Mouse (Mus musculus) thymus, adult 2 months (tissue): ENCODE measurements at regions not wholly inside any gene's neighbourhood (a gene's known extent, or its start where the extent isn't known, plus 50 kb on each side); places are given as distances from the start of the nearest gene placed in this dataset.

ENCODE experiments used
- DNase-seq: peaks from one replicate; pipeline ENCODE4 v3.0.0; 2021
- H3K27ac ChIP-seq: fragments of 200-500 bp; 2 replicates; pipeline ENCODE4 v1.5.1; 2012; ENCODE audit warnings: low read length, control low read depth; ENCODE audit not compliant: control insufficient read depth, insufficient read depth
- H3K27me3 ChIP-seq: fragments of 200-500 bp; 2 replicates; pipeline ENCODE4 v1.6.1; 2012; ENCODE audit warnings: mild to moderate bottlenecking, low read length, moderate library complexity, mixed read lengths; ENCODE audit not compliant: control insufficient read depth, insufficient read depth
- H3K36me3 ChIP-seq: fragments of 200-500 bp; 2 replicates; pipeline ENCODE4 v1.6.1; 2012; ENCODE audit warnings: mild to moderate bottlenecking, low read length, moderate library complexity; ENCODE audit not compliant: control insufficient read depth, insufficient read depth
- H3K4me1 ChIP-seq: fragments of 200-500 bp; replicated peaks from 2 replicates; pipeline ENCODE4 v1.6.1; 2012; ENCODE audit warnings: low read length; ENCODE audit not compliant: control insufficient read depth, insufficient read depth
- H3K4me3 ChIP-seq: fragments of 200-500 bp; 2 replicates; pipeline ENCODE4 v1.5.1; 2012; ENCODE audit warnings: mild to moderate bottlenecking, low read length, control low read depth, moderate library complexity; ENCODE audit not compliant: control insufficient read depth, insufficient read depth
- CTCF ChIP-seq: fragments of 200-500 bp; IDR thresholded peaks from 2 replicates; pipeline ENCODE4 v1.5.1; 2012; ENCODE audit warnings: mild to moderate bottlenecking, control low read depth, low read length, moderate library complexity, borderline replicate concordance; ENCODE audit not compliant: control insufficient read depth, poor library complexity, insufficient read depth; ENCODE audit errors: extremely low read depth
- POLR2A ChIP-seq: fragments of 200-500 bp; IDR thresholded peaks from 2 replicates; pipeline ENCODE4 v1.6.1; 2012; ENCODE audit warnings: mild to moderate bottlenecking, low read length, control low read depth, moderate library complexity; ENCODE audit not compliant: control insufficient read depth, poor library complexity, insufficient read depth; ENCODE audit errors: extremely low read depth
- WGBS: fragments of 180-500 bp; shearing (Covaris S2); methylation state at CpG from one replicate; pipeline ENCODE4 v1.1.7; 2018; 5-methylcytosine and 5-hydroxymethylcytosine counted together

DNA sequence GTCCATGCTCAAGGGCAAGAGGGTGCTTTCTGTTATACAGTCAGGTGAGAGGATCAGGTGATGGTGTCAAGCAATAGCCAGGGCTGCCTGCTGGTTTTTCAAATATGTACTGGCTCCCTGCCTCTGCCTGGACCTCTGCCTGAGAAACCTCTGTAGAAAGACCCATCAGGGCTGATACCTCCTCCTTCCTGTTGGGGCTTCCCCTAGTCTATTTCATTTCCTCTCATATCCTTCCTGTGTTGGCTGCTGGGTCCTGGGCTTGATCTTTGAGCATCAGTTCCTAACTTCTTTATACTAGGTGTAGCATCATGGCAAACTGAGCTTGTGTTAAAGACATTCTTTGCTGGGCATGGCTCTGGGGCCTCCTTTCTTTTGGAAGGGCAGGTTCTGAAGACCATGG, 89.5 kb downstream of the Tmem38b start:
- Histone ChIP-seq H3K27me3 (no peaks in the 10 kb centered on the region), H3K4me3 (no peak overlapping the region), H3K4me1 (peaks cover 5% of the 10 kb centered on the region; the same call in 1 of the 2 replicates), H3K27ac (no peak overlapping the region), H3K36me3 (no peaks in the 10 kb centered on the region)
- peak; percentile 5 for DNase-seq
- TF ChIP-seq POLR2A: no peak
- TF ChIP-seq CTCF: no peak

DNA sequence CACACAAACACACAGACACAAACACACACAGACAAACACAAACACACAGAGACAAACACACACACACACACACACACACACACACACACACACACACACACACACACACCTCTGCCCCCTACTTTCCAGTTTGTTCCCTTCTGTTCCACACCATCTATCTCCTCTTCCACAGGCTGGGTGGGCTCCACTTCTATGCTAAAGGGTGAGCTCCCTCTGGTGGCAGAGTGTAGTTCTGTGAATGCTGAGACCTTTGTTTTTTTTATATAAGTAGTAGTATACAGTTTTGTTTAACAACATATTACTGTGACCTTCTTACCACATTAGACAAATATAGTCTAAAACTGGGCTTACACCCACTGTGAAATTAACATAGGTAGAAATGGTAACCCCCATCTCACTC, 93.3 kb downstream of the Tmem38b start:
- peaks cover 5% of the 10 kb centered on the region; the same call in 1 of the 2 replicates for H3K4me1 ChIP-seq
- H3K36me3 ChIP-seq: no peaks in the 10 kb centered on the region
- TF ChIP-seq CTCF (no peak), POLR2A (no peak)
- DNase-seq: peak; percentile 55
- H3K27ac ChIP-seq: no peak overlapping the region
- no peaks in the 10 kb centered on the region for H3K27me3 ChIP-seq
- H3K4me3 ChIP-seq: no peak overlapping the region

DNA sequence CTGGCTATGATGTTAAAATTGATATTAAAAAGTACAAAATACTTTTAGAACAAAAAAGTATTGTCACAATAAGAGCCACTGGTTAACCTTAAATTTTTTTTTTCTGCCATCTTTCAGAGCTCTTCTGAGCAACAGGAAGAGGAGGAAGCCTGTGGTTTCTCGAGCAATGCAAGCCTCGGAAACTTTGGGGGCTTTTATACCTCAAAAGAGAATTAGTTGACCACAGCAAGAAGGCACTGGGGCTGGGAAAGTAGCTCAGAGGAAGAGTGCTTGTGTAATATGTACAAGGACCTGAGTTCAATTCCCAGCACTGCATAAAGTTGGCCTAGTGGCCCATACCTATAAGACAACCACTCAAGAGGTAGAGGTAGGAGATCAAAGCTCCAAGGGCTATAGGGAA, 94.7 kb downstream of the Tmem38b start:
- no peak overlapping the region for H3K27ac ChIP-seq
- no peak for TF ChIP-seq CTCF
- TF ChIP-seq POLR2A: no peak
- 5% methylated on average over 2 of the region's 2 CpGs for WGBS
- no peak overlapping the region for H3K4me3 ChIP-seq
- H3K36me3 ChIP-seq: no peaks in the 10 kb centered on the region
- no peaks in the 10 kb centered on the region for H3K27me3 ChIP-seq
- peak; percentile 11 for DNase-seq
- peaks cover 3% of the 10 kb centered on the region; the same call in 1 of the 2 replicates for H3K4me1 ChIP-seq

DNA sequence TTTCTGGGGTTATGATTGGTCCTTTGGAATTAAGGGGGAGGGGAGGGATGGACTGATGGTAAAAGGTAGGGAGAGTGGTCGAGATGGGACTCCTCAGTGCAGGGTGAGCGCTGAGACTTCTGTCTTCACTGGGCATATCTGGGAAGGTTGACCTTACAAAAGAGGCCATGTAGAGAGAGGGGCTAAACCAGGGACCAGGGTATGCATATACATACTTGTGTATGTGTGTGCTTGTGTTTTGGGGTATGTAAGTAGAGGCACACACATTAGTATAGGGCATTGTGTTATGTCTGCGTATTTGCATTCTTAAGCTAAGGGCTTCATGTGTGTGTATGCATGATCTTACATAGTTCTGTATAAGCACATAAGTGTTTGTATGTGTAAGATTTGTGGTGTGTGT, 105.2 kb downstream of the Tmem38b start:
- Histone ChIP-seq H3K27me3 (no peaks in the 10 kb centered on the region), H3K36me3 (no peaks in the 10 kb centered on the region), H3K4me1 (no peaks in the 10 kb centered on the region), H3K4me3 (no peak overlapping the region), H3K27ac (no peak overlapping the region)
- TF ChIP-seq POLR2A: no peak
- no peak for TF ChIP-seq CTCF
- DNase-seq: no peak
- WGBS: 91% methylated on average over 3 of the region's 3 CpGs

DNA sequence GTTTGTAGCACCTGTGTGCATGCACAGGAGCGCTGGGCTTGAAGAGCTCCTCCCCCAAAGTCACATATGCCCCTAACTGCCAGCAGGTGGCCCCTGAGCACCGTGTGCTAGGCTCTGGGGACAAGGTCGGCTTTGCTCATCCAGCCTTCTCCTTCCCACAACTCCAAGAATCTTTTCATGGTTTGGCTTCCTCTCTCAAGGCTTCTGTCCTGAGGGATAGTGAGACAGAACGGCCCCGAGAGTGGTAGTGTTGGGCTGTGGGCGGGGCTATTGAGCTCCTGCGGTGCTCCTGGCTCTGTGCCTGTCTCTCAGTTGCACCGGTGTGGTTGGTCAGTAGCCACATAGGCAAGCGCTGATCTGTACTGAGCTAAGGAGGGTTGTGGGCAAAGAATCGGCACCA, 105.7 kb downstream of the Tmem38b start:
- H3K36me3 ChIP-seq: no peaks in the 10 kb centered on the region
- no peak for DNase-seq
- WGBS: 2% methylated on average over 10 of the region's 10 CpGs
- no peaks in the 10 kb centered on the region for H3K4me1 ChIP-seq
- H3K27ac ChIP-seq: no peak overlapping the region
- no peak for TF ChIP-seq POLR2A
- TF ChIP-seq CTCF: peak; percentile 42; the same call in 1 of the 2 replicates
- H3K27me3 ChIP-seq: no peaks in the 10 kb centered on the region
- no peak overlapping the region for H3K4me3 ChIP-seq

DNA sequence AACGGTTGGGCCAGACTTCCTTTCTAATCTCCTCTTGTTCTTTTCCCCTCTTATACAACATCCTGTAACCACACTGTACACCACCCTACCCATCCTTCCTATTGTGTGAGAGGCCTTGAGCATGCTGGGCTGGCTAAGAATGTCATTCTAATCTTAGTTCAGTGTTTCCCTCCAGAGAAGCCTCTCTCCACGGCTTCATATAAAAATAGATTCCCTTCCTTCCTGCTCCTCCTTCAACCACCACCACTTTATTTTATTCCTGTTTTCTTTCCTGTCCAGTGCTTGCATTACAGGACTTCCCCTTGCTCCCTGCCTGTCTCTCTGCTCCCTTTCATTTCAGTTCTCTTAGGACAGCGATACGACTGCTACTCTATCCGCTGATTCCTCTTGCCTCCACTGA, 109.5 kb downstream of the Tmem38b start:
- no peak for DNase-seq
- 19% methylated on average over 5 of the region's 5 CpGs for WGBS
- H3K4me3 ChIP-seq: no peak overlapping the region
- H3K4me1 ChIP-seq: no peaks in the 10 kb centered on the region
- no peaks in the 10 kb centered on the region for H3K36me3 ChIP-seq
- TF ChIP-seq POLR2A (no peak), CTCF (no peak)
- no peak overlapping the region for H3K27ac ChIP-seq
- H3K27me3 ChIP-seq: no peaks in the 10 kb centered on the region

DNA sequence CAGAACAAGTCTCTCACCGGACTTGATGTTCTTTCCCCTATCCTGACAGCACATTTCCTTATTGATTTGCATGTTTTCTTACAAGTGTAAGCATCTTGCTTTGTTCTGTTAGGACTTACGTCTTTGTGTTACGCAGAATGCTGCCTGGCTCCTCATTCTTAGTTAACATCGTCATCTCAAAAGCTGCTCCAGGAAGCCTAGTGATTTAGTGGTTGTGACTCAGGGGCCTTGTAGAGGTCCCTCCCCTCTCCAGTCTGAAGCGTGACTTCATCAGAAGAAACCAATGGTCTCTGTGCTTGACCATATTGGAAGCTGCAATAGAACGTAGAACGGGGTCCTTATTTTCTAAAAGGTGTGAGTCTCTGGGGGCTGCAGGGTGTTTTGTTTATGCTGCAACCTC, 122.9 kb downstream of the Tmem38b start:
- H3K27ac ChIP-seq: no peak overlapping the region
- H3K4me3 ChIP-seq: no peak overlapping the region
- DNase-seq: no peak
- no peaks in the 10 kb centered on the region for H3K36me3 ChIP-seq
- no peaks in the 10 kb centered on the region for H3K27me3 ChIP-seq
- TF ChIP-seq CTCF: no peak
- TF ChIP-seq POLR2A: no peak
- WGBS: 88% methylated on average over 7 of the region's 7 CpGs
- no peaks in the 10 kb centered on the region for H3K4me1 ChIP-seq
